Mouse (Mus musculus) heart, embryonic 15.5 days (tissue): ENCODE results near the gene Rab1a. TPM values are rescaled to one million over a fixed set of nuclear protein-coding genes. Genes with fewer than 3 reads are reported as not detected.
A peak's percentile ranks its signal among the peaks of the same experiment; 100 is the strongest.

Experiments
- ATAC-seq: fragments of 200-750 bp; cut with Nextera tagmentation; replicated peaks from 2 replicates; pipeline ENCODE4 v1.8.0; 2017; ENCODE audit warnings: low read depth, moderate TSS enrichment; ENCODE audit not compliant: insufficient number of reproducible peaks, insufficient read depth, low FRiP score
- H3K27ac ChIP-seq: fragments of 300-500 bp; sonication (generic); 2 replicates; pipeline ENCODE4 v1.5.1; 2015; ENCODE audit warnings: mild to moderate bottlenecking, inconsistent platforms
- H3K27me3 ChIP-seq: fragments of 300-500 bp; sonication (generic); 2 replicates; pipeline ENCODE4 v1.6.1; 2015; ENCODE audit warnings: inconsistent platforms
- H3K36me3 ChIP-seq: fragments of 300-500 bp; sonication (generic); 2 replicates; pipeline ENCODE4 v1.6.1; 2015; ENCODE audit warnings: mild to moderate bottlenecking, inconsistent platforms
- H3K4me1 ChIP-seq: fragments of 300-500 bp; sonication (generic); replicated peaks from 2 replicates; pipeline ENCODE4 v1.6.1; 2015; ENCODE audit warnings: inconsistent platforms
- H3K4me2 ChIP-seq: fragments of 300-500 bp; sonication (generic); 2 replicates; pipeline ENCODE4 v1.6.1; 2015; ENCODE audit warnings: inconsistent platforms, mild to moderate bottlenecking, moderate library complexity
- H3K4me3 ChIP-seq: fragments of 300-500 bp; sonication (generic); 2 replicates; pipeline ENCODE4 v1.5.1; 2015; ENCODE audit warnings: mild to moderate bottlenecking, inconsistent platforms
- H3K9ac ChIP-seq: fragments of 300-500 bp; sonication (generic); 2 replicates; pipeline ENCODE4 v1.6.1; 2015; ENCODE audit warnings: mild to moderate bottlenecking, inconsistent platforms
- H3K9me3 ChIP-seq: fragments of 300-500 bp; sonication (generic); replicated peaks from 2 replicates; pipeline ENCODE4 v1.6.1; 2016; ENCODE audit warnings: inconsistent platforms
- WGBS: fragments of 180-500 bp; shearing (Covaris S2); methylation state at CpG from one replicate; pipeline ENCODE4 v1.1.7; 2015; ENCODE audit warnings: mixed read lengths; 5-methylcytosine and 5-hydroxymethylcytosine counted together
- polyA plus RNA-seq: library from polyadenylated mRNA; unstranded; fragments of >200 nt; fragmentation: Nextera tagmentation; extraction: Ambion mirVana; gene quantifications from 2 replicates; pipeline ENCODE4 v1.2.1, GENCODE M21; 2015

Rab1a gene
- polyA plus RNA-seq, 1 experiment from 2014 or later: 212 TPM

GRCm38 (mm10) chr11:20248840-20249239, 47.6 kb downstream of the Rab1a start:
- Histone ChIP-seq H3K27me3 (no peaks in the 10 kb centered on the region), H3K9me3 (no peaks in the 10 kb centered on the region), H3K9ac (peak overlapping the region; percentile 94), H3K4me1 (peaks cover 41% of the 10 kb centered on the region), H3K27ac (peak overlapping the region; percentile 89), H3K36me3 (no peaks in the 10 kb centered on the region), H3K4me2 (peak overlapping the region; percentile 91), H3K4me3 (peak overlapping the region; percentile 88)
- ATAC-seq: peak; percentile 62
- WGBS: under 1% methylated on average over 39 of the region's 39 CpGs

- under 1% methylated on average over 57 of the region's 59 CpGs for WGBS
- H3K4me3 ChIP-seq: peak within 1 kb of the TSS; percentile 88
- peak within 1 kb of the TSS; percentile 91 for H3K4me2 ChIP-seq
- peak; percentile 98 for ATAC-seq
- peak within 1 kb of the TSS; percentile 94 for H3K9ac ChIP-seq
- no peaks in the 10 kb centered on the region for H3K9me3 ChIP-seq
- peaks cover 36% of the 10 kb centered on the region for H3K4me1 ChIP-seq
- H3K27ac ChIP-seq: peak within 1 kb of the TSS; percentile 89
- H3K27me3 ChIP-seq: no peaks in the 10 kb centered on the region
- no peaks in the 10 kb centered on the region for H3K36me3 ChIP-seq
Observed at GRCm38 (mm10) chr11:20249296-20250110, 48.3 kb downstream of the Rab1a start, which contains the start of gene Cep68. TSS of gene Cep68 (minus strand) at chr11:20249429.

- no peaks in the 10 kb centered on the region for H3K36me3 ChIP-seq
- peaks cover 32% of the 10 kb centered on the region for H3K4me1 ChIP-seq
- 83% methylated on average over 6 of the region's 6 CpGs for WGBS
- no peak overlapping the region for H3K27ac ChIP-seq
- H3K4me2 ChIP-seq: no peak overlapping the region
- no peaks in the 10 kb centered on the region for H3K9me3 ChIP-seq
- H3K4me3 ChIP-seq: no peak overlapping the region
- no peak for ATAC-seq
- H3K27me3 ChIP-seq: no peaks in the 10 kb centered on the region
- no peak overlapping the region for H3K9ac ChIP-seq
Observed at GRCm38 (mm10) chr11:20250476-20251178, 49.4 kb downstream of the Rab1a start.

GRCm38 (mm10) chr11:20253088-20253487, 51.9 kb downstream of the Rab1a start:
- no peaks in the 10 kb centered on the region for H3K9me3 ChIP-seq
- no peak overlapping the region for H3K27ac ChIP-seq
- no peak for ATAC-seq
- H3K9ac ChIP-seq: no peak overlapping the region
- no peak overlapping the region for H3K4me2 ChIP-seq
- no peaks in the 10 kb centered on the region for H3K27me3 ChIP-seq
- no peak overlapping the region for H3K4me3 ChIP-seq
- 68% methylated on average over 2 of the region's 2 CpGs for WGBS
- H3K4me1 ChIP-seq: peaks cover 9% of the 10 kb centered on the region
- H3K36me3 ChIP-seq: no peaks in the 10 kb centered on the region

- no peak overlapping the region for H3K27ac ChIP-seq
- H3K9me3 ChIP-seq: no peaks in the 10 kb centered on the region
- no peak overlapping the region for H3K4me3 ChIP-seq
- no peak for ATAC-seq
- H3K4me1 ChIP-seq: peaks cover 5% of the 10 kb centered on the region; the same call in 1 of the 2 replicates
- H3K36me3 ChIP-seq: no peaks in the 10 kb centered on the region
- H3K4me2 ChIP-seq: no peak overlapping the region
- H3K9ac ChIP-seq: no peak overlapping the region
- no peaks in the 10 kb centered on the region for H3K27me3 ChIP-seq
- 64% methylated on average over 4 of the region's 4 CpGs for WGBS
Observed at GRCm38 (mm10) chr11:20254791-20255190, 53.6 kb downstream of the Rab1a start.

- Histone ChIP-seq H3K4me1 (no peaks in the 10 kb centered on the region), H3K27me3 (no peaks in the 10 kb centered on the region), H3K4me2 (no peak overlapping the region), H3K9ac (no peak overlapping the region), H3K4me3 (no peak overlapping the region), H3K36me3 (no peaks in the 10 kb centered on the region), H3K9me3 (no peaks in the 10 kb centered on the region), H3K27ac (no peak overlapping the region)
- no peak for ATAC-seq
- 46% methylated on average over 8 of the region's 8 CpGs for WGBS
Observed at GRCm38 (mm10) chr11:20262628-20263380, 61.6 kb downstream of the Rab1a start.

DNA sequence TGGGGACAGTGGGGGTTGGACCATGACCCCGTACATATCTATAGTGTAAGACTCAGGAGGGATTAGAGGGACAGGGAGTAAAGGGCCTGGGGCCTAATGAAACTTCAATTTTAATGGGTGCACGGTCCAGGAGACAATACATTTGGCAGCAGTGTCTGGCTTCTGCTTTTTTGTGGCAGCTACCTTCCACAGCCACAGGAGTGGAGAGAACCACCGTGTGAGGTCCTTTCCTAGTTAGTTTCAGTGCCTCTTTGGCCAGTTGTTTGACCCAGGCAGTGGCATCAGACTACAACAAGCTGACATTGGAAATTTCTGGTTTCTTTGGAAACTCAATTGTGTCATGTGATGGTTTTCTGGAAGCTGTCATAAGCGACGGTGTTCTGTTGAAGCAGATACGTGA, 68.7 kb downstream of the Rab1a start:
- H3K36me3 ChIP-seq: no peaks in the 10 kb centered on the region
- H3K27ac ChIP-seq: no peak overlapping the region
- H3K4me2 ChIP-seq: no peak overlapping the region
- no peaks in the 10 kb centered on the region for H3K27me3 ChIP-seq
- 74% methylated on average over 6 of the region's 6 CpGs for WGBS
- H3K9me3 ChIP-seq: no peaks in the 10 kb centered on the region
- no peak overlapping the region for H3K9ac ChIP-seq
- no peaks in the 10 kb centered on the region for H3K4me1 ChIP-seq
- ATAC-seq: no peak
- no peak overlapping the region for H3K4me3 ChIP-seq

GRCm38 (mm10) chr11:20275974-20276373, 74.7 kb downstream of the Rab1a start:
- ATAC-seq: no peak
- Histone ChIP-seq H3K27ac (no peak overlapping the region), H3K9me3 (no peaks in the 10 kb centered on the region), H3K27me3 (no peaks in the 10 kb centered on the region), H3K36me3 (no peaks in the 10 kb centered on the region), H3K4me3 (no peak overlapping the region), H3K4me1 (peaks cover 6% of the 10 kb centered on the region; the same call in 1 of the 2 replicates), H3K9ac (no peak overlapping the region), H3K4me2 (no peak overlapping the region)
- WGBS: 63% methylated on average over 2 of the region's 2 CpGs

Other genes starting within 250 kb of the Rab1a start
- 79.9 and 80.0 TPM in 2 replicates for gene Actr2, start 88.5 kb upstream of the Rab1a start, polyA plus RNA-seq
- 25.7 and 31.9 TPM in 2 replicates for gene Cep68, start 48.0 kb downstream of the Rab1a start, polyA plus RNA-seq
- 6.9 and 10.7 TPM in 2 replicates for gene Slc1a4, start 131.3 kb downstream of the Rab1a start, polyA plus RNA-seq